Mouse (Mus musculus): Measurements from ENCODE around the gene Gm42906. TPM values are rescaled to one million over a fixed set of nuclear protein-coding genes. Genes with fewer than 3 reads are reported as not detected.

Gene Gm42906
- total RNA-seq, 1 experiment = not detected

DNA sequence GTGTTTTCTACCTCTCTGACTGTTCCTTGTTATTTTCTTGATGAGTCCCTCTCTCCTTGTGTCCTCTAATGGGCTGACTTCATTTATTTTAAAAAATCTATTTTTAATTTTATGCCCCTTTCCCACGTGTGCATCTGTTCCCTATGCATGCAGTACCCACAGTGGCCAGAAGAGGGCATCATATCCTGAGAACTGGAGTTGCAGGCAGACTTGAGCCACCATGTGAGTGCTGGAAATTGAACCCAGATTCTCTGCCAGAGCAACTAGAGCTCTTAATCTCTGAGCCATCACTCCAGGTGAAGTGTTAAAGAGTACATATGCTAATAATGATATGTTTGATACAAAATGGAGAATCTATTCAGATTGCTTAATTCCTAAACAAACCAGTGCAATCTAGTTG lies 135.7 kb downstream of the Gm42906 start:
- H3K27ac ChIP-seq (ENCODE audit: insufficient read depth, low read depth, low read length, poor library complexity, severe bottlenecking) = no peak overlapping the region
- in situ Hi-C loops (cut with MboI; ENCODE audit: low sequenced_read_pairs in 2 of 2, unreplicated experiment in 2 of 2) = no loop called here
- H3K9ac ChIP-seq (ENCODE audit: insufficient read depth, low read depth, low read length, poor library complexity, severe bottlenecking) = no peak overlapping the region
- no peaks in the 10 kb centered on the region for H3K36me3 ChIP-seq (ENCODE audit: control insufficient read depth, insufficient read depth, low read length, poor library complexity, severe bottlenecking)
- TF ChIP-seq HCFC1 (IDR thresholded peaks at IDR 0.05; ENCODE audit: borderline replicate concordance, insufficient read depth, low read length) (no peak), ZC3H11A (IDR thresholded peaks at IDR 0.05; ENCODE audit: borderline replicate concordance, low read depth, low read length) (peak; percentile 53), ZNF384 (IDR thresholded peaks at IDR 0.05; ENCODE audit: low read depth, low read length) (no peak)
- no peaks in the 10 kb centered on the region for H3K9me3 ChIP-seq (ENCODE audit: control insufficient read depth, insufficient read depth, low read depth, low read length)
- no peak overlapping the region for H3K4me3 ChIP-seq (ENCODE audit: insufficient read depth in 1 of 2, low read depth in 1 of 2, low read length in 2 of 2, poor library complexity in 1 of 2, severe bottlenecking in 1 of 2)
- no peaks in the 10 kb centered on the region for H3K4me1 ChIP-seq (ENCODE audit: control insufficient read depth in 2 of 2, insufficient read depth in 2 of 2, low read length in 2 of 2, poor library complexity in 1 of 2)
- peak; percentile 59 for DNase-seq (ENCODE audit: low read depth, low spot score)

- Histone ChIP-seq H3K36me3 (ENCODE audit: control insufficient read depth, insufficient read depth, low read length, poor library complexity, severe bottlenecking) (no peaks in the 10 kb centered on the region), H3K27ac (ENCODE audit: insufficient read depth, low read depth, low read length, poor library complexity, severe bottlenecking) (no peak overlapping the region), H3K9ac (ENCODE audit: insufficient read depth, low read depth, low read length, poor library complexity, severe bottlenecking) (no peak overlapping the region), H3K4me3 (ENCODE audit: insufficient read depth in 1 of 2, low read depth in 1 of 2, low read length in 2 of 2, poor library complexity in 1 of 2, severe bottlenecking in 1 of 2) (no peak overlapping the region), H3K9me3 (ENCODE audit: control insufficient read depth, insufficient read depth, low read depth, low read length) (no peaks in the 10 kb centered on the region), H3K4me1 (ENCODE audit: control insufficient read depth in 2 of 2, insufficient read depth in 2 of 2, low read length in 2 of 2, poor library complexity in 1 of 2) (no peaks in the 10 kb centered on the region)
- DNase-seq (ENCODE audit: low read depth, low spot score) = no peak
- no peak for TF ChIP-seq ZC3H11A (IDR thresholded peaks at IDR 0.05; ENCODE audit: borderline replicate concordance, low read depth, low read length)
- no peak for TF ChIP-seq CHD2 (IDR thresholded peaks at IDR 0.05; ENCODE audit: low read depth, low read length)
- no peak for TF ChIP-seq ZNF384 (IDR thresholded peaks at IDR 0.05; ENCODE audit: low read depth, low read length)
- no peak for TF ChIP-seq MAFK (IDR thresholded peaks at IDR 0.05; ENCODE audit: insufficient read depth, low read depth, low read length)
- TF ChIP-seq HCFC1 (IDR thresholded peaks at IDR 0.05; ENCODE audit: borderline replicate concordance, insufficient read depth, low read length) = no peak
- in situ Hi-C loops (cut with MboI; ENCODE audit: low sequenced_read_pairs in 2 of 2, unreplicated experiment in 2 of 2) = no loop called here
Observed at GRCm38 (mm10) chr5:151286331-151286730, 141.6 kb downstream of the Gm42906 start.

DNA sequence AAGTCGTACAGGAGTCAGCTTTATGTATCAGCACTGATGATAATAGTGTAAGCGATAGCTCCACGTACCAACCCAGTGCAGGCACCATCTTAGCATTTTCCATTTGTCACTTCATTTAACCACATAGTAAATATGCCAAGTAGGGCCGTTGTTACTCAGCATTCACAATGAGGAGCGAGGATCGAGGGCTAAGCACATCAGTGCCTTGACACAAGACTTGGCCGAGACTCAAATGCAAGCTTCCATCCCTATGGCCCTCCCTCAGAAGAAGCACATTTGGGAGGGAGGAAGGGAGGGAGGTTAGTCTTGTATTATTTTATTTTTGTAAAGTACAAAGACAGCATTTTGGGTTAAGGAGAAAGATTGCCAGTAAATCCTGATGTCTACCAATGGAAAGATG lies 148.4 kb downstream of the Gm42906 start:
- no peak overlapping the region for H3K9ac ChIP-seq (ENCODE audit: insufficient read depth, low read depth, low read length, poor library complexity, severe bottlenecking)
- no peak overlapping the region for H3K4me3 ChIP-seq (ENCODE audit: insufficient read depth in 1 of 2, low read depth in 1 of 2, low read length in 2 of 2, poor library complexity in 1 of 2, severe bottlenecking in 1 of 2)
- TF ChIP-seq HCFC1 (IDR thresholded peaks at IDR 0.05; ENCODE audit: borderline replicate concordance, insufficient read depth, low read length) = no peak
- TF ChIP-seq MAFK (IDR thresholded peaks at IDR 0.05; ENCODE audit: insufficient read depth, low read depth, low read length) = no peak
- no peak for TF ChIP-seq CHD2 (IDR thresholded peaks at IDR 0.05; ENCODE audit: low read depth, low read length)
- no peak for TF ChIP-seq ZNF384 (IDR thresholded peaks at IDR 0.05; ENCODE audit: low read depth, low read length)
- no peak for TF ChIP-seq ZC3H11A (IDR thresholded peaks at IDR 0.05; ENCODE audit: borderline replicate concordance, low read depth, low read length)
- no peak overlapping the region for H3K27ac ChIP-seq (ENCODE audit: insufficient read depth, low read depth, low read length, poor library complexity, severe bottlenecking)
- H3K36me3 ChIP-seq (ENCODE audit: control insufficient read depth, insufficient read depth, low read length, poor library complexity, severe bottlenecking) = no peaks in the 10 kb centered on the region
- no peaks in the 10 kb centered on the region for H3K9me3 ChIP-seq (ENCODE audit: control insufficient read depth, insufficient read depth, low read depth, low read length)
- in situ Hi-C loops (cut with MboI; ENCODE audit: low sequenced_read_pairs in 2 of 2, unreplicated experiment in 2 of 2) = no loop called here
- no peak for DNase-seq (ENCODE audit: low read depth, low spot score)
- H3K4me1 ChIP-seq (ENCODE audit: control insufficient read depth in 2 of 2, insufficient read depth in 2 of 2, low read length in 2 of 2, poor library complexity in 1 of 2) = no peaks in the 10 kb centered on the region

DNA sequence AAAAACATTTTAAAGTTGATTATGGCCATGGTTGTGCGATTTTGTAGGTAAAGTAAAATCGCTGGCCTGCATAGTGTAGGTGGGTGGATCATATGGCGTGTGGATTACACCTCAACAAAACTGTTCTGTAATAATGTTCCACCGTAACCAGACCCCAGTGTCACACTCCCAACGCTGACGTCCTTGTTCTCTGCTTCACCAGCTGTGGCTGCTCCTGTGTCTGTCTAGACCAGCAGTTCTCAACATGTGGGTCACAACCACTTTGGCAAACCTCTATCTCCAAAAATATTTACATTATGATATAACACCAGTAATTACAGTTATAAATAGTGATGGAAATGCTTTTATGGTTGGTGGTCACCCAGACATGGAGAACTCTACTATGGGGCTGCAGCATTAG lies 150.0 kb downstream of the Gm42906 start:
- in situ Hi-C loops (cut with MboI; ENCODE audit: low sequenced_read_pairs in 2 of 2, unreplicated experiment in 2 of 2) = no loop called here
- Histone ChIP-seq H3K36me3 (ENCODE audit: control insufficient read depth, insufficient read depth, low read length, poor library complexity, severe bottlenecking) (no peaks in the 10 kb centered on the region), H3K27ac (ENCODE audit: insufficient read depth, low read depth, low read length, poor library complexity, severe bottlenecking) (no peak overlapping the region), H3K4me1 (ENCODE audit: control insufficient read depth in 2 of 2, insufficient read depth in 2 of 2, low read length in 2 of 2, poor library complexity in 1 of 2) (no peaks in the 10 kb centered on the region), H3K4me3 (ENCODE audit: insufficient read depth in 1 of 2, low read depth in 1 of 2, low read length in 2 of 2, poor library complexity in 1 of 2, severe bottlenecking in 1 of 2) (no peak overlapping the region), H3K9ac (ENCODE audit: insufficient read depth, low read depth, low read length, poor library complexity, severe bottlenecking) (no peak overlapping the region), H3K9me3 (ENCODE audit: control insufficient read depth, insufficient read depth, low read depth, low read length) (no peaks in the 10 kb centered on the region)
- no peak for TF ChIP-seq MAFK (IDR thresholded peaks at IDR 0.05; ENCODE audit: insufficient read depth, low read depth, low read length)
- TF ChIP-seq HCFC1 (IDR thresholded peaks at IDR 0.05; ENCODE audit: borderline replicate concordance, insufficient read depth, low read length) = no peak
- TF ChIP-seq ZNF384 (IDR thresholded peaks at IDR 0.05; ENCODE audit: low read depth, low read length) = no peak
- no peak for TF ChIP-seq CHD2 (IDR thresholded peaks at IDR 0.05; ENCODE audit: low read depth, low read length)
- no peak for TF ChIP-seq ZC3H11A (IDR thresholded peaks at IDR 0.05; ENCODE audit: borderline replicate concordance, low read depth, low read length)
- no peak for DNase-seq (ENCODE audit: low read depth, low spot score)

- Histone ChIP-seq H3K36me3 (ENCODE audit: control insufficient read depth, insufficient read depth, low read length, poor library complexity, severe bottlenecking) (no peaks in the 10 kb centered on the region), H3K4me3 (ENCODE audit: insufficient read depth in 1 of 2, low read depth in 1 of 2, low read length in 2 of 2, poor library complexity in 1 of 2, severe bottlenecking in 1 of 2) (no peak overlapping the region), H3K27ac (ENCODE audit: insufficient read depth, low read depth, low read length, poor library complexity, severe bottlenecking) (no peak overlapping the region), H3K4me1 (ENCODE audit: control insufficient read depth in 2 of 2, insufficient read depth in 2 of 2, low read length in 2 of 2, poor library complexity in 1 of 2) (no peaks in the 10 kb centered on the region), H3K9me3 (ENCODE audit: control insufficient read depth, insufficient read depth, low read depth, low read length) (no peaks in the 10 kb centered on the region), H3K9ac (ENCODE audit: insufficient read depth, low read depth, low read length, poor library complexity, severe bottlenecking) (no peak overlapping the region)
- no peak for TF ChIP-seq HCFC1 (IDR thresholded peaks at IDR 0.05; ENCODE audit: borderline replicate concordance, insufficient read depth, low read length)
- no peak for TF ChIP-seq MAFK (IDR thresholded peaks at IDR 0.05; ENCODE audit: insufficient read depth, low read depth, low read length)
- TF ChIP-seq ZC3H11A (IDR thresholded peaks at IDR 0.05; ENCODE audit: borderline replicate concordance, low read depth, low read length) = no peak
- no peak for TF ChIP-seq ZNF384 (IDR thresholded peaks at IDR 0.05; ENCODE audit: low read depth, low read length)
- no peak for TF ChIP-seq CHD2 (IDR thresholded peaks at IDR 0.05; ENCODE audit: low read depth, low read length)
- in situ Hi-C loops (cut with MboI; ENCODE audit: low sequenced_read_pairs in 2 of 2, unreplicated experiment in 2 of 2) = no loop called here
- no peak for DNase-seq (ENCODE audit: low read depth, low spot score)
Observed at GRCm38 (mm10) chr5:151275986-151276385, 152.0 kb downstream of the Gm42906 start.

All from ES-E14 (cell line).